Mouse (Mus musculus) kidney, adult 18-20 months (tissue): ENCODE results near the gene 2900011O08Rik.

ENCODE experiments used
- DNase-seq: peaks from one replicate; pipeline ENCODE4 v3.0.0; 2021

The 2900011O08Rik gene

GRCm38 (mm10) chr16:14147712-14148111 is 161.3 kb downstream of the 2900011O08Rik start:
- DNase-seq, result no peak
